Mouse (Mus musculus): Measurements from ENCODE around the gene Dnase2a.
"Not testable (repeated sequence)": the region's sequence is repeated elsewhere in the genome, so short reads cannot be mapped to it uniquely, and the experiment has no call there.

Gene Dnase2a

GRCm38 (mm10) chr8:84907979-84908378 is 381 bp upstream of the Dnase2a start:
- not testable (repeated sequence) for DNase-seq (ENCODE audit: inconsistent ontology term)

GRCm38 (mm10) chr8:84909162-84909767 is 905 bp downstream of the Dnase2a start:
- no peak for DNase-seq (ENCODE audit: inconsistent ontology term)

GRCm38 (mm10) chr8:84909949-84910348 is 1.6 kb downstream of the Dnase2a start:
- DNase-seq (ENCODE audit: inconsistent ontology term) = no peak

- DNase-seq (ENCODE audit: inconsistent ontology term) = no peak
Observed at GRCm38 (mm10) chr8:84910551-84910950, 2.2 kb downstream of the Dnase2a start.

- no peak for DNase-seq (ENCODE audit: inconsistent ontology term)
Observed at GRCm38 (mm10) chr8:84911854-84912253, 3.5 kb downstream of the Dnase2a start.

- no peak for DNase-seq (ENCODE audit: inconsistent ontology term)
Observed at GRCm38 (mm10) chr8:84912391-84912790, 4.0 kb downstream of the Dnase2a start.

- DNase-seq (ENCODE audit: inconsistent ontology term) = peak; percentile 72
Observed at GRCm38 (mm10) chr8:84912895-84913501, 4.6 kb downstream of the Dnase2a start.

- no peak for DNase-seq (ENCODE audit: inconsistent ontology term)
Observed at GRCm38 (mm10) chr8:84913502-84913900, 5.1 kb downstream of the Dnase2a start.

- DNase-seq (ENCODE audit: inconsistent ontology term) = peak; percentile 54
Observed at GRCm38 (mm10) chr8:84913960-84914359, 5.6 kb downstream of the Dnase2a start.

- DNase-seq (ENCODE audit: inconsistent ontology term) = no peak
Observed at GRCm38 (mm10) chr8:84915269-84915668, 6.9 kb downstream of the Dnase2a start.

- DNase-seq (ENCODE audit: inconsistent ontology term) = no peak
Observed at GRCm38 (mm10) chr8:84917781-84918180, 9.4 kb downstream of the Dnase2a start.

GRCm38 (mm10) chr8:84918646-84919045 is 10.3 kb downstream of the Dnase2a start:
- no peak for DNase-seq (ENCODE audit: inconsistent ontology term)

- DNase-seq (ENCODE audit: inconsistent ontology term) = no peak
Observed at GRCm38 (mm10) chr8:84921596-84921995, 13.2 kb downstream of the Dnase2a start.

- DNase-seq (ENCODE audit: inconsistent ontology term) = no peak
Observed at GRCm38 (mm10) chr8:84925557-84925956, 17.2 kb downstream of the Dnase2a start.

- DNase-seq (ENCODE audit: inconsistent ontology term) = no peak
Observed at GRCm38 (mm10) chr8:84927513-84927912, 19.2 kb downstream of the Dnase2a start.

GRCm38 (mm10) chr8:84928456-84929306 is 20.3 kb downstream of the Dnase2a start:
- DNase-seq (ENCODE audit: inconsistent ontology term) = peak; percentile 68

- DNase-seq (ENCODE audit: inconsistent ontology term) = no peak
Observed at GRCm38 (mm10) chr8:84930582-84930981, 22.2 kb downstream of the Dnase2a start.

- DNase-seq (ENCODE audit: inconsistent ontology term) = no peak
Observed at GRCm38 (mm10) chr8:84933767-84934559, 25.6 kb downstream of the Dnase2a start.

- DNase-seq (ENCODE audit: inconsistent ontology term) = no peak
Observed at GRCm38 (mm10) chr8:84934860-84935259, 26.5 kb downstream of the Dnase2a start.

GRCm38 (mm10) chr8:84935489-84935888 is 27.1 kb downstream of the Dnase2a start:
- no peak for DNase-seq (ENCODE audit: inconsistent ontology term)

GRCm38 (mm10) chr8:84936041-84936961 is 27.9 kb downstream of the Dnase2a start:
- DNase-seq (ENCODE audit: inconsistent ontology term) = no peak
